Mouse (Mus musculus) brain, embryonic 14.5 days (tissue): ENCODE results near the gene Mtmr10.

Source experiments
- CTCF ChIP-seq: fragments of 200-500 bp; IDR thresholded peaks from 2 replicates; pipeline ENCODE4 v1.5.1; 2012; ENCODE audit warnings: inconsistent platforms, mild to moderate bottlenecking, moderate library complexity, borderline replicate concordance; ENCODE audit not compliant: insufficient read depth, insufficient read length; ENCODE audit errors: extremely low read depth
- POLR2A ChIP-seq: fragments of 200-500 bp; IDR thresholded peaks from 2 replicates; pipeline ENCODE4 v1.6.1; 2012; ENCODE audit warnings: mild to moderate bottlenecking, inconsistent platforms, borderline replicate concordance; ENCODE audit not compliant: poor library complexity, insufficient read depth, insufficient read length, severe bottlenecking; ENCODE audit errors: extremely low read depth

- TF ChIP-seq POLR2A (no peak), CTCF (no peak)
These were observed 48.2 kb upstream of the Mtmr10 start for GRCm38 (mm10) chr7:64239138-64239805.
